Mouse (Mus musculus) stomach, postnatal 0 days (tissue): ENCODE measurements at regions not wholly inside any gene's neighbourhood (a gene's known extent, or its start where the extent isn't known, plus 50 kb on each side); places are given as distances from the start of the nearest gene placed in this dataset.

Experiments
- ATAC-seq: fragments of 200-750 bp; cut with Nextera tagmentation; 2 replicates; pipeline ENCODE4 v1.8.0; 2017; ENCODE audit not compliant: low FRiP score, low TSS enrichment
- DNase-seq: peaks from one replicate; pipeline ENCODE4 v3.0.0-alpha.2; 2016; ENCODE audit warnings: low spot score
- H3K27ac ChIP-seq: fragments of 300-500 bp; sonication (generic); replicated peaks from 2 replicates; pipeline ENCODE4 v1.5.1; 2014; ENCODE audit warnings: mild to moderate bottlenecking, control low read depth
- H3K27me3 ChIP-seq: fragments of 300-500 bp; sonication (generic); 2 replicates; pipeline ENCODE4 v1.6.1; 2014; ENCODE audit warnings: low read length; ENCODE audit not compliant: control insufficient read depth, insufficient read depth
- H3K36me3 ChIP-seq: fragments of 300-500 bp; sonication (generic); 2 replicates; pipeline ENCODE4 v1.6.1; 2014; ENCODE audit warnings: low read length, mixed read lengths; ENCODE audit not compliant: control insufficient read depth, insufficient read depth
- H3K4me1 ChIP-seq: fragments of 300-500 bp; sonication (generic); replicated peaks from 2 replicates; pipeline ENCODE4 v1.6.1; 2014; ENCODE audit warnings: antibody characterized with exemption; ENCODE audit not compliant: control insufficient read depth, insufficient read depth
- H3K4me2 ChIP-seq: fragments of 300-500 bp; sonication (generic); replicated peaks from 2 replicates; pipeline ENCODE4 v1.6.1; 2014; ENCODE audit warnings: low read depth, mild to moderate bottlenecking, control low read depth, moderate library complexity
- H3K4me3 ChIP-seq: fragments of 300-500 bp; sonication (generic); 2 replicates; pipeline ENCODE4 v1.5.1; 2014; ENCODE audit warnings: low read depth, low read length, control low read depth
- H3K9ac ChIP-seq: fragments of 300-500 bp; sonication (generic); 2 replicates; pipeline ENCODE4 v1.6.1; 2014; ENCODE audit warnings: mild to moderate bottlenecking, low read length, control low read depth, mixed read lengths
- H3K9me3 ChIP-seq: fragments of 300-500 bp; sonication (generic); 2 replicates; pipeline ENCODE4 v1.6.1; 2016; ENCODE audit warnings: low read length; ENCODE audit not compliant: control insufficient read depth
- CTCF ChIP-seq: IDR thresholded peaks from 2 replicates; pipeline ENCODE4 v1.5.1; 2016; ENCODE audit warnings: antibody characterized with exemption, low read depth, mild to moderate bottlenecking, moderate library complexity
- EP300 ChIP-seq: optimal IDR thresholded peaks from 2 replicates; pipeline ENCODE3; 2016; ENCODE audit warnings: antibody characterized with exemption
- WGBS: fragments of 180-500 bp; shearing (Covaris S2); extraction: QIAGEN DNeasy Blood & Tissue Kit; methylation state at CpG from one replicate; pipeline ENCODE4 v1.1.7; 2014; 5-methylcytosine and 5-hydroxymethylcytosine counted together

- no peak for TF ChIP-seq CTCF
- no peak for TF ChIP-seq EP300
- Histone ChIP-seq H3K27ac (no peak overlapping the region), H3K4me2 (no peak overlapping the region), H3K9me3 (no peaks in the 10 kb centered on the region), H3K4me1 (0 out of 2 replicates have a peak, but pooled peaks cover 2% of the 10 kb centered on the region), H3K36me3 (no peaks in the 10 kb centered on the region), H3K27me3 (no peaks in the 10 kb centered on the region), H3K4me3 (no peak overlapping the region), H3K9ac (no peak overlapping the region)
- 61% methylated on average over 2 of the region's 2 CpGs for WGBS
- DNase-seq (no peak), ATAC-seq (no peak)
Observed at GRCm38 (mm10) chr17:80884886-80885285, 59.5 kb upstream of the Tmem178 start.

DNA sequence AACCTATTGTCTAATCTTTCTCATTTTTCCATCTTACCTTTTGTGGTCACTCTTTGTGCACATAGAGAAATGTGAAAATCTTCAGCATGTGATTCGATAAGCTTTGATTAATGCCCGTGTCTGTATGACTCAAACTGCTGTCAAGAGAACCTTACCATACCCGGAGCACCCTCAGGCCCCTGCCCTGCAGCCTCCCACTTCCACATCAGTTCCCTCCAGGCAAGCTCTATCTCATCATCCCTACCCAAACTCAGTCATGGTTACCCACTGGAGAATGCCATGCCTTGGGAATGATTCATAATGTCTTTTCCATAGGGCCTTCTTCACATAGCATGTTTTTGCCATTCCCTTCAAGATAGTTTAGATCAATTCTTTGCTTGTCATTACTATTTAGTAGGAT lies 62.0 kb upstream of the Tmem178 start:
- Histone ChIP-seq H3K27ac (no peak overlapping the region), H3K4me1 (0 out of 2 replicates have a peak, but pooled peaks cover under 1% of the 10 kb centered on the region), H3K9me3 (no peaks in the 10 kb centered on the region), H3K4me3 (no peak overlapping the region), H3K4me2 (no peak overlapping the region), H3K36me3 (no peaks in the 10 kb centered on the region), H3K9ac (no peak overlapping the region), H3K27me3 (no peaks in the 10 kb centered on the region)
- no peak for TF ChIP-seq EP300
- no peak for DNase-seq
- 75% methylated on average over 3 of the region's 3 CpGs for whole genome bisulfite sequencing
- ATAC-seq, result no peak

DNA sequence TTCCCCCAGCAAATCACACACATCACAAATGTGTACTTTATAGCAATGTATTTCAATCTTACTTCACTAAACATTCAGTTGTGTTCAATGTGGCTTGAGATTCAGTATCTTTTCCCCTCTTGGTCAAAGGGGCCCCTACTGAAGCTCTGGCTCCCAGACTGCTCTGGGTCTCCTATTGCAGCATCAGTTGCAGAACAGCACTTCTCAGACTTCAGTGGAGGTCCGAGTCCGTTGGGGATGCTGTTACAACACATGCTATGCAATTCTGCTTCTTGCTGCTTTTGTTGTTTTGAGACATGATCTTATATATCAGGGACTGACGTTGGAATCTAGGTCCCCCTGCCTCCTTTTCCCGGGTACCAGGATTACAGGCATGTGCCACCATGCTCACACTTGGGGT lies 64.1 kb upstream of the Tmem178 start:
- H3K36me3 ChIP-seq, result no peaks in the 10 kb centered on the region
- no peak for DNase-seq
- H3K27ac ChIP-seq, result no peak overlapping the region
- no peak overlapping the region for H3K4me2 ChIP-seq
- H3K27me3 ChIP-seq, result no peaks in the 10 kb centered on the region; the same call in 1 of the 2 replicates
- no peaks in the 10 kb centered on the region for H3K9me3 ChIP-seq
- no peaks in the 10 kb centered on the region for H3K4me1 ChIP-seq
- TF ChIP-seq CTCF (no peak), EP300 (no peak)
- no peak for ATAC-seq
- H3K4me3 ChIP-seq, result no peak overlapping the region
- no peak overlapping the region for H3K9ac ChIP-seq
- 67% methylated on average over 4 of the region's 4 CpGs for WGBS

DNA sequence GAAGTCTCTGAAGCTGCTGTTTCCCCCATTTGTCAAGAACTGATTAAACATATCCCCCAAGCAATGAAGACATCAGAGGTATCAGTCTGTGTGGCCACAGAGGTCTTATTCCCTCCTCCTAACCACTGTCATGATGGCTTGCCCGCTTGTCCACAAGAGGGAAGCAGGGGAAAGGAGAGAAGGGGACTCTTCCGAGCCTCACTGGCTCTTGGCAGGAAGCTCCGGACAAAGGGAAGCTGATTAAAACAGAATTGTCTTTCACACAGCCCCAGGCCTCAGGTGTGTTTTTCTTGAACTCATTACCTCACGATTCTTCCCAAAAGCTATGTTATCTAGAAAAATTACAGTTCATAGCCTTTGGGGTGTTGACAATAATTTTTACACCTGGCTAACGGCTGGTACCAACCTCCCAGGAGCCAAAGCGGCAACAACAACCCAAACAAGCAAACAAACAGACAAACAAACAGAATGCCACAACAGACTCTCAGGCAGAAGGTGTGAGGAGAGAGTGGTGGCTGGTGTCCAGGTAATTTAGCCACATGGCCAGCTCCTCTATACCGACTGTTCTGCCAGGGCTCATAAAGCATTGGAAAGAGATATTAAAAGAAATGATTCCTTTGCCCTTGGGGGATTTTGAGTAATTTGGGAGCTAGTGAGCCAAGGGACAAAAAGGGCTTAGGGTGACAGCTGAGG lies 68.9 kb upstream of the Tmem178 start:
- TF ChIP-seq CTCF (peak; percentile 72), EP300 (no peak)
- Histone ChIP-seq H3K9ac (no peak overlapping the region), H3K4me2 (no peak overlapping the region), H3K27me3 (no peaks in the 10 kb centered on the region; the same call in 1 of the 2 replicates), H3K36me3 (no peaks in the 10 kb centered on the region), H3K9me3 (no peaks in the 10 kb centered on the region), H3K27ac (no peak overlapping the region), H3K4me3 (no peak overlapping the region), H3K4me1 (no peaks in the 10 kb centered on the region)
- WGBS, result 48% methylated on average over 7 of the region's 7 CpGs
- DNase-seq, result no peak
- no peak for ATAC-seq

DNA sequence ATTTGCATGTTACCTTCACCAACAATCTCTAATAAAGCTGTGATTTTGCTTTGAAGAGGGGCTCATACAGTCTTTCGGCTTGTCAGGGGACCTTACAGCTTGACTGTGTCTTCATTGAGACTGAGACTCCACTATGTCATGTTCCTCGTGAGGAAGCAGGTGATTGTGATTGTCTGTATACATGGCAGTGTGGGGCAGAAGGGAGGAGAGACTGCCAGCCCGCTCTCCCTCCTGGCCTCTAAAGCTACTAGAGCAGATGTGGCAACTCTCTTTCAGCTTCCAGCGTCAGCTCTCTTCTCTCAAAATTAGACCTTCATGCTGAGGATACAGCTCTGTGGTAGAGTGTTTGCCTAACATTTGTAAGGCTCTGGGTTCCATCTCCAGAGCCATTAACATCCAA lies 73.5 kb upstream of the Tmem178 start:
- Histone ChIP-seq H3K9me3 (no peaks in the 10 kb centered on the region), H3K4me2 (no peak overlapping the region), H3K27ac (no peak overlapping the region), H3K36me3 (no peaks in the 10 kb centered on the region), H3K27me3 (no peaks in the 10 kb centered on the region; the same call in 1 of the 2 replicates), H3K4me3 (no peak overlapping the region), H3K9ac (no peak overlapping the region), H3K4me1 (no peaks in the 10 kb centered on the region)
- 66% methylated on average over 4 of the region's 4 CpGs for WGBS
- DNase-seq, result no peak
- TF ChIP-seq EP300, result no peak
- no peak for TF ChIP-seq CTCF
- no peak for ATAC-seq

- TF ChIP-seq EP300 (no peak), CTCF (no peak)
- no peaks in the 10 kb centered on the region for H3K9me3 ChIP-seq
- ATAC-seq, result no peak
- no peaks in the 10 kb centered on the region for H3K4me1 ChIP-seq
- H3K4me3 ChIP-seq, result no peak overlapping the region
- no peaks in the 10 kb centered on the region for H3K27me3 ChIP-seq
- H3K36me3 ChIP-seq, result no peaks in the 10 kb centered on the region
- DNase-seq, result no peak
- H3K27ac ChIP-seq, result no peak overlapping the region
- WGBS, result 43% methylated on average over 8 of the region's 8 CpGs
- H3K4me2 ChIP-seq, result no peak overlapping the region
- no peak overlapping the region for H3K9ac ChIP-seq
Observed at GRCm38 (mm10) chr17:80862338-80862737, 82.1 kb upstream of the Tmem178 start.
